8 mouse cellular contexts compared by ENCODE assay signal in the genomic region with DNA sequence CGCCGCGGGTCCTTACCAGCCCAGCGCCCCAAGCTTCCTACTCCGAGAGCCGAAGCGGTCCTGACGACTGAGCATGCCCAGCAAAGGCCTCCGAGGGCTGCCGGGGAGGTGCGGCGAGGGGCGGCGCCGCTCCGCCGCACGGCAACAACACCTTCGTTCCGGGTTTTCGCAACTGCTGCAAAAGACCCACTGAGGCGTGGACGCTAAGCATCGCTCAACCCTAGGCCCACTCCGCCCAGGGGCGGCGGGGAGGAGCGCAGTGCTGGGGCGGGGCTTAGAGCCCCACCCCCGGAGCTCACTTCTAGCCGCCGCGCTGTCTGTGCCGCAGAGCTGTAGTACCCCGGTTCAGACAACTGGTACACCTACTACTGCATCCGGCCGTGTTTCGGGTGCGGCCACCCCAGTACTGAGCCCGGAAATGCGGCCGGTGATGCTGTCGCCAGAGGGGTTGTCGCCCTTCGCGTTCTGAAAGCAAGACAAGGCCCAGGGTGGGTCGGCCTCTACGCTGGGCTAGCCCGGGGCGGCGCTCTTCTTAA. TPM values are rescaled to one million over a fixed set of nuclear protein-coding genes. Genes with fewer than 3 reads are reported as not detected.
DNase-seq lines count a peak whose midpoint lies in the region; ATAC-seq lines count a peak whose summit lies in the region.

No protein-coding gene starts in this region.

- peak; percentile 72 for ATAC-seq in inflammation-experienced regulatory T-cells, adult 6 months
- ATAC-seq in megakaryocyte-erythroid progenitor cell, adult 5-6 weeks (replicated peaks; ENCODE audit: low FRiP score, low TSS enrichment, poor library complexity, severe bottlenecking): peak; percentile 80

- DNase-seq in adrenal gland, adult (ENCODE audit: inconsistent age in 2 of 2, low spot score in 1 of 2): peak; percentile 97 to 98
- peak; percentile 96 for DNase-seq in embryo, embryonic 10.5 days (ENCODE audit: low spot score)
- DNase-seq in gastrocnemius, postnatal 14 days: peak; percentile 94
- DNase-seq in left cerebral cortex, postnatal 10 days (ENCODE audit: extremely low spot score in 1 of 2, low spot score in 2 of 2): peak; percentile 90 to 96
- DNase-seq in right cerebral cortex, postnatal 25 days: peak; percentile 93
- DNase-seq in urinary bladder, postnatal 4 days (ENCODE audit: low spot score in 2 of 2): peak; percentile 93 to 94

- intact Hi-C loops in gastrocnemius, postnatal 14 days (cut with DNase I; ENCODE audit: low total_unique reads): no loop called here
- intact Hi-C loops in left cerebral cortex, postnatal 10 days (cut with DNase I): loop anchor here (5.0 kb wide), 1 partner anchor 37 kb away; no protein-coding TSS in a partner anchor

RNA-seq across cellular contexts. Expression of gene Lnpep, which starts 0.4 kb away (rescaled TPM):
- 100 to 1,000 TPM in 1 of 2 experiments, 10 to 100 TPM in 1; 77.2 to 102 TPM for total RNA-seq in gastrocnemius, postnatal 14 days (2021)
- 10 to 100 TPM; 33.9 to 38.6 (median 36.0) TPM for polyA plus RNA-seq in inflammation-experienced regulatory T-cells, adult 6 months (2017; shearing (Covaris generic))
- 10 to 100 TPM; 62.3 to 63.4 TPM for total RNA-seq in left cerebral cortex, postnatal 10 days (2021)
- 34.2 and 39.9 TPM in 2 replicates for total RNA-seq in megakaryocyte-erythroid progenitor cell, adult 5-6 weeks (2014; fragmentation: Nextera tagmentation)
- total RNA-seq in megakaryocyte-erythroid progenitor cell, adult 5-6 weeks (2017): 40.1 and 53.3 TPM in 2 replicates

Comparison
In these comparisons a context has a peak if more than half of its experiments do, and no peak if none do; other contexts are left out.
1. Peak in every context shown above with its lines: DNase-seq and ATAC-seq.